Comparison of ENCODE assay signal across 20 mouse cellular contexts in the genomic region with DNA sequence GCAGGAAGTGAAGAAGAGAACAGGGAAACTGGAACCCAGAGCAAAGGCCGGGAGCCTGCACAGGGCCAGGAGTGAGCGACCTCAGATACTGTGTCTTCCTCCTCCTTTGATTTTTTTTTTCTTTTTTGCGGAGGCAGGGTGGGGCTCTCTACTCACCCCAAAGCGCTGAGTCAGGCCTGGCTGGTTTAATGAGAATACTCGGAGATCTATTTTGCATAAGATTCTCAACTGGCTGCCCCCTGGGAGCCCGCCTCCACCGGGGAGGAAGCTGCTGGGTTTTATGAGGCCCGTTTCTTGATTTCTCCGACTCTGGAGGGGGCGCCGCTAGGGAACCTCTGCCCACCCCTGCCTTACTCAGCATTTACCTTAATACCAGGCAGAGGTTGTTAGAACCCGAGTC.
DNase-seq lines count a peak whose midpoint lies in the region; ATAC-seq and TF ChIP-seq lines count a peak whose summit lies in the region.
"Had no signal": no experiment of that assay in that cellular context is flagged by ENCODE, and none has a peak within 500 bp of the region (broad histone marks: within the 10 kb centered on the region; RNA-seq: fewer than 3 reads in every experiment).

No protein-coding gene starts in this region.

- ATAC-seq in frontal cortex, adult (ENCODE audit: low TSS enrichment), result 0 out of 2 replicates have a peak, but pooled peaks have one; percentile 8
- no peak for ATAC-seq in kidney, embryonic 14.5 days (ENCODE audit: low FRiP score, low TSS enrichment)
- ATAC-seq in cerebellum, adult (ENCODE audit: insufficient number of reproducible peaks, low FRiP score, low TSS enrichment), result no peak
- ATAC-seq: activated CD4-positive, CD25-positive, alpha-beta regulatory T cell, adult 4 months; inflammation-experienced regulatory T-cells, adult 6 months had no signal

- H3K27ac ChIP-seq in kidney, embryonic 14.5 days (ENCODE audit: low read depth, low read length), result no peak overlapping the region
- H3K27ac ChIP-seq in ES-Bruce4 (ENCODE audit: insufficient read depth, low read length), result no peak overlapping the region
- H3K27ac ChIP-seq: limb, embryonic 10.5 days; stomach, embryonic 15.5 days had no signal

- no peaks in the 10 kb centered on the region for H3K36me3 ChIP-seq in kidney, embryonic 14.5 days (ENCODE audit: control insufficient read depth, insufficient read depth, low read length)
- no peaks in the 10 kb centered on the region for H3K36me3 ChIP-seq in ES-Bruce4 (ENCODE audit: control insufficient read depth, insufficient read depth, low read length, poor library complexity, severe bottlenecking)
- H3K36me3 ChIP-seq: forebrain, embryonic 10.5 days; limb, embryonic 10.5 days; stomach, embryonic 15.5 days had no signal

- H3K4me3 ChIP-seq in kidney, embryonic 14.5 days (ENCODE audit: low read length), result no peak overlapping the region
- H3K4me3 ChIP-seq in ES-Bruce4 (ENCODE audit: low read depth, low read length), result no peak overlapping the region
- H3K4me3 ChIP-seq: forebrain, embryonic 10.5 days; limb, embryonic 10.5 days; stomach, embryonic 15.5 days had no signal

- DNase-seq in frontal cortex, postnatal 14 days (ENCODE audit: low spot score in 2 of 2), result no peak
- peak; percentile 35 to 55 for DNase-seq in kidney, postnatal 4 days
- peak; percentile 52 for DNase-seq in brain, adult 2 months (ENCODE audit: low read depth, low spot score)
- no peak for DNase-seq in spleen, postnatal 14 days (ENCODE audit: low spot score in 2 of 2)
- DNase-seq: cerebellum, adult 8-10 months; gastrocnemius, postnatal 36 days; layer of hippocampus, adult 9-11 months; lung, postnatal 14 days; right cerebral cortex, postnatal 14 days; thymus, adult 2 months had no signal

- H3K27me3 ChIP-seq in kidney, embryonic 14.5 days (ENCODE audit: control insufficient read depth, insufficient read depth, low read length), result no peaks in the 10 kb centered on the region
- H3K27me3 ChIP-seq in ES-Bruce4 (ENCODE audit: control insufficient read depth, insufficient read depth, low read length, poor library complexity, severe bottlenecking), result no peaks in the 10 kb centered on the region

- no peak overlapping the region for H3K9ac ChIP-seq in kidney, embryonic 14.5 days (ENCODE audit: low read depth, low read length)
- peak overlapping the region; percentile 13; the same call in 1 of the 2 replicates for H3K9ac ChIP-seq in ES-Bruce4 (ENCODE audit: low read depth, poor library complexity, severe bottlenecking)
- H3K9ac ChIP-seq: stomach, embryonic 15.5 days had no signal

- no peak for TF ChIP-seq EP300 in ES-Bruce4 (IDR thresholded peaks at IDR 0.05; ENCODE audit: insufficient read depth, low read depth, low read length)

- H3K4me2 ChIP-seq in kidney, embryonic 14.5 days (replicated peaks; ENCODE audit: low read depth, low read length), result no peak overlapping the region
- H3K4me2 ChIP-seq: liver, embryonic 11.5 days; stomach, embryonic 15.5 days had no signal

- WGBS in kidney, embryonic 14.5 days, result 11% methylated on average over 12 of the region's 12 CpGs

- TF ChIP-seq POLR2A in ES-Bruce4 (IDR thresholded peaks at IDR 0.05; ENCODE audit: insufficient read depth, low read length), result no peak

- 0 out of 2 replicates have a peak, but pooled peaks cover 2% of the 10 kb centered on the region for H3K9me3 ChIP-seq in kidney, embryonic 14.5 days (ENCODE audit: control insufficient read depth, low read length)
- no peaks in the 10 kb centered on the region for H3K9me3 ChIP-seq in ES-Bruce4 (replicated peaks; ENCODE audit: control insufficient read depth, insufficient read depth, low read length, poor library complexity, severe bottlenecking)
- H3K9me3 ChIP-seq: limb, embryonic 10.5 days; stomach, embryonic 15.5 days had no signal

- H3K4me1 ChIP-seq in kidney, embryonic 14.5 days (ENCODE audit: control insufficient read depth, insufficient read depth, low read length), result no peaks in the 10 kb centered on the region
- no peaks in the 10 kb centered on the region for H3K4me1 ChIP-seq in ES-Bruce4 (ENCODE audit: control insufficient read depth, insufficient read depth, low read length)
- H3K4me1 ChIP-seq: limb, embryonic 10.5 days; stomach, embryonic 15.5 days had no signal

- TF ChIP-seq CTCF in ES-Bruce4 (IDR thresholded peaks at IDR 0.05; ENCODE audit: low read depth, low read length), result no peak

Comparison
In these comparisons a context has a peak if more than half of its experiments do, and no peak if none do; other contexts are left out.
1. DNase-seq: peak in kidney, postnatal 4 days (2 of 2) and brain, adult 2 months (single experiment); none in frontal cortex, postnatal 14 days (0 of 2) and spleen, postnatal 14 days (0 of 2).